Mouse (Mus musculus) bone marrow macrophage, adult 2 months (primary cell): ENCODE results near the gene Ypel2.

Experiments used
- CTCF ChIP-seq: IDR thresholded peaks from 2 replicates; pipeline ENCODE4 v1.5.1; 2012; ENCODE audit warnings: low read depth, mild to moderate bottlenecking, low read length, moderate library complexity
- POLR2A ChIP-seq: IDR thresholded peaks from 2 replicates; pipeline ENCODE4 v1.6.1; 2012; ENCODE audit warnings: mild to moderate bottlenecking, low read depth, low read length, borderline replicate concordance

- TF ChIP-seq POLR2A (no peak), CTCF (no peak)
These were observed 37.1 kb downstream of the Ypel2 start for GRCm38 (mm10) chr11:86956363-86956762.
